Mouse (Mus musculus) CH12.LX (cell line): ENCODE data around the gene Lrp6. TPM values are rescaled to one million over a fixed set of nuclear protein-coding genes. Genes with fewer than 3 reads are reported as not detected.

ENCODE experiments used
- DNase-seq: peaks from one replicate; pipeline ENCODE4 v3.0.0-alpha.2; 2013; ENCODE audit errors: extremely low read depth
- H3K27ac ChIP-seq: 2 replicates; pipeline ENCODE4 v1.5.1; 2012; ENCODE audit warnings: low read depth, mild to moderate bottlenecking, control low read depth, moderate library complexity; ENCODE audit not compliant: insufficient read depth
- H3K27me3 ChIP-seq: replicated peaks from 2 replicates; pipeline ENCODE3; 2012; ENCODE audit warnings: inconsistent platforms
- H3K36me3 ChIP-seq, 2 experiments: replicated peaks in 1 of 2; 2 replicates each; pipeline versions ENCODE3 to v1.6.1; 2012; ENCODE audit warnings: inconsistent platforms in 1 of 2, low read length in 1 of 2, mild to moderate bottlenecking in 1 of 2, mixed read lengths in 1 of 2, moderate library complexity in 1 of 2; ENCODE audit not compliant: control insufficient read depth in 1 of 2, insufficient read depth in 1 of 2
- H3K4me1 ChIP-seq, 2 experiments: 2 replicates each; pipeline ENCODE4 v1.6.1; 2012; ENCODE audit warnings: inconsistent platforms in 1 of 2, moderate library complexity in 1 of 2; ENCODE audit not compliant: insufficient read depth in 2 of 2, control insufficient read depth in 1 of 2
- H3K4me2 ChIP-seq: 2 replicates; pipeline ENCODE4 v1.6.1; 2012; ENCODE audit warnings: low read depth, mild to moderate bottlenecking, control low read depth; ENCODE audit not compliant: poor library complexity, insufficient read depth, severe bottlenecking
- H3K4me3 ChIP-seq, 3 experiments: fragments of 150-350 bp in 1 of 3; sonication (generic) in 1 of 3; replicated peaks in 1 of 3; 2 replicates each; pipeline versions ENCODE3 to v1.5.1; 2011 to 2012; ENCODE audit warnings: low read depth in 2 of 3, low read length in 2 of 3, mild to moderate bottlenecking in 2 of 3, moderate library complexity in 2 of 3, control low read depth in 1 of 3, improper control_type of control experiment in 1 of 3, inconsistent platforms in 1 of 3, mixed read lengths in 1 of 3; ENCODE audit not compliant: poor library complexity in 1 of 3
- H3K79me2 ChIP-seq: replicated peaks from 2 replicates; pipeline ENCODE4 v1.6.1; 2012; ENCODE audit warnings: mild to moderate bottlenecking, moderate library complexity; ENCODE audit not compliant: control insufficient read depth, poor library complexity, insufficient read depth, severe bottlenecking; ENCODE audit errors: extremely low read depth
- H3K9ac ChIP-seq: 2 replicates; pipeline ENCODE4 v1.6.1; 2012; ENCODE audit warnings: low read depth, mild to moderate bottlenecking, control low read depth, moderate library complexity; ENCODE audit not compliant: insufficient read depth
- H3K9me3 ChIP-seq: replicated peaks from 2 replicates; pipeline ENCODE3; 2012; ENCODE audit warnings: low read length, inconsistent platforms, mixed read lengths
- BHLHE40 ChIP-seq: IDR thresholded peaks from 2 replicates; pipeline ENCODE4 v1.6.1; 2011; ENCODE audit warnings: mild to moderate bottlenecking, low read depth, low read length, improper control_type of control experiment
- CHD1 ChIP-seq: IDR thresholded peaks from 2 replicates; pipeline ENCODE4 v1.6.1; 2012; ENCODE audit warnings: low read depth, low read length, improper control_type of control experiment, inconsistent platforms
- CHD2 ChIP-seq: IDR thresholded peaks from 2 replicates; pipeline ENCODE4 v1.6.1; 2011; ENCODE audit warnings: low read length, improper control_type of control experiment
- CTCF ChIP-seq, 2 experiments: IDR thresholded peaks in 1 of 2; conservative IDR thresholded peaks in 1 of 2; 2 replicates each; pipeline ENCODE4 v1.5.1; 2011 to 2012; ENCODE audit warnings: low read depth in 2 of 2, low read length in 2 of 2, improper control_type of control experiment in 1 of 2, inconsistent platforms in 1 of 2, mild to moderate bottlenecking in 1 of 2, moderate library complexity in 1 of 2
- E2F4 ChIP-seq: IDR thresholded peaks from 2 replicates; pipeline ENCODE4 v1.6.1; 2011; ENCODE audit warnings: low read depth, low read length, improper control_type of control experiment; ENCODE audit not compliant: insufficient replicate concordance
- EP300 ChIP-seq: IDR thresholded peaks from 2 replicates; pipeline ENCODE4 v1.6.1; 2011; ENCODE audit warnings: low read length, improper control_type of control experiment
- ETS1 ChIP-seq: conservative IDR thresholded peaks from 2 replicates; pipeline ENCODE4 v1.6.1; 2012; ENCODE audit warnings: low read depth, mild to moderate bottlenecking, inconsistent platforms, low read length, improper control_type of control experiment, moderate library complexity
- JUN ChIP-seq: IDR thresholded peaks from 2 replicates; pipeline ENCODE4 v1.6.1; 2011; ENCODE audit warnings: low read depth, mild to moderate bottlenecking, low read length, improper control_type of control experiment, moderate library complexity; ENCODE audit not compliant: insufficient read depth
- MAFK ChIP-seq: IDR thresholded peaks from 2 replicates; pipeline ENCODE4 v1.6.1; 2011; ENCODE audit warnings: low read length, improper control_type of control experiment; ENCODE audit not compliant: insufficient replicate concordance
- MEF2A ChIP-seq: IDR thresholded peaks from 2 replicates; pipeline ENCODE4 v1.6.1; 2014; ENCODE audit warnings: low read depth, mild to moderate bottlenecking, inconsistent platforms, low read length, improper control_type of control experiment, borderline replicate concordance
- MXI1 ChIP-seq: IDR thresholded peaks from 2 replicates; pipeline ENCODE4 v1.6.1; 2011; ENCODE audit warnings: mild to moderate bottlenecking, low read depth, low read length, improper control_type of control experiment
- PAX5 ChIP-seq: IDR thresholded peaks from 2 replicates; pipeline ENCODE4 v1.6.1; 2012; ENCODE audit warnings: low read length, inconsistent platforms, mixed read lengths
- POLR2AphosphoS2 ChIP-seq: IDR thresholded peaks from 2 replicates; pipeline ENCODE4 v1.6.1; 2011; ENCODE audit warnings: low read depth, low read length, improper control_type of control experiment
- RAD21 ChIP-seq: IDR thresholded peaks from 2 replicates; pipeline ENCODE4 v1.6.1; 2011; ENCODE audit warnings: low read depth, mild to moderate bottlenecking, low read length, improper control_type of control experiment, moderate library complexity
- RCOR1 ChIP-seq: conservative IDR thresholded peaks from 2 replicates; pipeline ENCODE4 v1.6.1; 2012; ENCODE audit warnings: low read depth, mild to moderate bottlenecking, inconsistent platforms, low read length, improper control_type of control experiment
- SIN3A ChIP-seq: IDR thresholded peaks from 2 replicates; pipeline ENCODE4 v1.6.1; 2012; ENCODE audit warnings: low read length, improper control_type of control experiment, inconsistent platforms
- TCF12 ChIP-seq: IDR thresholded peaks from 2 replicates; pipeline ENCODE4 v1.6.1; 2014; ENCODE audit warnings: low read depth, mild to moderate bottlenecking, inconsistent platforms, low read length, improper control_type of control experiment
- ZC3H11A ChIP-seq: IDR thresholded peaks from 2 replicates; pipeline ENCODE4 v1.6.1; 2012; ENCODE audit warnings: low read depth, mild to moderate bottlenecking, inconsistent platforms, low read length, improper control_type of control experiment
- ZMIZ1 ChIP-seq: IDR thresholded peaks from 2 replicates; pipeline ENCODE4 v1.6.1; 2012; ENCODE audit warnings: low read depth, mild to moderate bottlenecking, inconsistent platforms, low read length, improper control_type of control experiment
- ZNF384 ChIP-seq: IDR thresholded peaks from 2 replicates; pipeline ENCODE4 v1.6.1; 2012; ENCODE audit warnings: low read depth, low read length, improper control_type of control experiment, inconsistent platforms
- dilution Hi-C: fragments of 300-500 bp; cut with MboI; formaldehyde crosslinking; loops from 2 replicates; pipeline ENCODE4 v1.14.3; 2020; ENCODE audit warnings: low sequenced_read_pairs; ENCODE audit not compliant: extremely low pct_unique_long_range_greater_than_20kb, extremely low pct_ligation_motif_present
- in situ Hi-C: fragments of 300-500 bp; cut with MboI; formaldehyde crosslinking; loops from 3 replicates; pipeline ENCODE4 v1.14.3; 2019; ENCODE audit warnings: low sequenced_read_pairs, low pct_ligation_motif_present, low pct_unique_long_range_greater_than_20kb, mixed read lengths
- polyA plus RNA-seq: library from polyadenylated mRNA; unstranded; fragments of >175 nt; gene quantifications from 2 replicates; pipeline ENCODE4 v1.2.1, GENCODE M21; 2012; ENCODE audit warnings: low read depth; ENCODE audit not compliant: insufficient read length
- total RNA-seq, 2 experiments: library from RNA; depleted of rRNA; stranded (reverse); fragments of 300-350 nt in 1 of 2; fragments of >200 nt in 1 of 2; gene quantifications; 2 replicates each; pipeline ENCODE4 v1.2.3; 2012 to 2014

Lrp6 gene
- total and polyA plus RNA-seq, 3 experiments = 12.4 to 15.6 (median 13.3) TPM

DNA sequence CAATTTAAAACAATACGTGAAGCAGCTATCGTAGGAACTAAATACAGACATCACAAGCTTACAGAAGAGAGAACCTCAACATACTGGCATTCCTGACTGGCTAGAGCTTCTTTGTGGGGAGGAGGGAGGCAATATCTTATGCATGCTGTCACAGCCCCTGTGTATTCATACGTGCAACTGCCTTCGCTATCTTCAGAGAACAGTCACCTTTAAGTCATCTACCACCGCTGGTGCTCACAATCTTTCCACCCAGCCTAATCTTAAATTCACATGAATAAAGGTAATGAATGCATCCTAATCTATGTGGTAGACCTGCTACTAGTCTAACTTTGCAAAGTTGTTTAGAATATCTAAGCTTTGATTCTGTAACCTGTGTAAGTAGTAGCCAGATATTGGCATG lies 40.5 kb downstream of the Lrp6 start:
- H3K9ac ChIP-seq = no peak overlapping the region
- no peak overlapping the region for H3K4me3 ChIP-seq
- in situ Hi-C loops = no loop called here
- no peak overlapping the region for H3K27ac ChIP-seq
- H3K4me1 ChIP-seq = peaks cover 0 to 5% of the 10 kb centered on the region in 2 experiments; a peak in 2 of 4 replicates
- H3K36me3 ChIP-seq = peaks cover 0 to 22% of the 10 kb centered on the region in 2 experiments
- H3K4me2 ChIP-seq = no peak overlapping the region
- H3K9me3 ChIP-seq = no peaks in the 10 kb centered on the region
- H3K79me2 ChIP-seq = peaks cover 3% of the 10 kb centered on the region; the same call in 1 of the 2 replicates
- H3K27me3 ChIP-seq = no peaks in the 10 kb centered on the region
- no peak for DNase-seq
- TF ChIP-seq RCOR1 (no peak), ETS1 (no peak), MAFK (no peak), EP300 (no peak), CHD2 (no peak), CTCF (conservative IDR thresholded peaks at IDR 0.05 in 1 of 2, IDR thresholded peaks at IDR 0.05 in 1 of 2; ENCODE audit: low read depth in 2 of 2, low read length in 2 of 2) (no peak), ZNF384 (no peak), SIN3A (no peak), MEF2A (no peak)
- TF ChIP-seq, all 38 proteins: peak for 0
- dilution Hi-C loops = no loop called here

DNA sequence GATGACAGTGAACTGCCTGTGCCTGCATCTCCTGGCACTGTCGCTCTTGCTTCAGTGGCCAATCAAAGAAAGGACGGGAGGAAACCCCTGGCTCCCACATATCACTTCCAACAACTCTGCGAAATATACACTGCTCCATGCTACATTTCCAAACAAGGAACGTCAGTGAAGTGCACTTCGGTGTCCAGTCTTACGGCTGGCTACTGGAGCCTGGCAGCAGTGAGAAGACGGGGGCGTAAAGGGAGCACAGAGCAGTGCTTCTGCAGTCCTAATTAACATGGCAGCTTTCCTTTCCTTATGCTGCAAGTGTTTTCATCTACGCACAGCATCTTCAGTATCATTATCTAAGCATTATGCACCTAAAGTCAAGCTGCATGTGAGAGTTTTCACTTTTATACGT lies 45.4 kb downstream of the Lrp6 start:
- H3K36me3 ChIP-seq = peaks cover 0 to 13% of the 10 kb centered on the region in 2 experiments
- TF ChIP-seq CTCF (conservative IDR thresholded peaks at IDR 0.05 in 1 of 2, IDR thresholded peaks at IDR 0.05 in 1 of 2; ENCODE audit: low read depth in 2 of 2, low read length in 2 of 2) (no peak), CHD2 (no peak), SIN3A (no peak), RCOR1 (no peak), POLR2AphosphoS2 (no peak), RAD21 (no peak), ZNF384 (no peak), MXI1 (no peak), BHLHE40 (no peak)
- DNase-seq = no peak
- H3K4me2 ChIP-seq = no peak overlapping the region
- H3K27ac ChIP-seq = no peak overlapping the region
- dilution Hi-C loops = no loop called here
- H3K79me2 ChIP-seq = no peaks in the 10 kb centered on the region
- no peaks in the 10 kb centered on the region for H3K9me3 ChIP-seq
- peaks cover 0 to 11% of the 10 kb centered on the region in 2 experiments; a peak in 2 of 4 replicates for H3K4me1 ChIP-seq
- in situ Hi-C loops = no loop called here
- no peak overlapping the region for H3K9ac ChIP-seq
- no peaks in the 10 kb centered on the region for H3K27me3 ChIP-seq
- H3K4me3 ChIP-seq = no peak overlapping the region

DNA sequence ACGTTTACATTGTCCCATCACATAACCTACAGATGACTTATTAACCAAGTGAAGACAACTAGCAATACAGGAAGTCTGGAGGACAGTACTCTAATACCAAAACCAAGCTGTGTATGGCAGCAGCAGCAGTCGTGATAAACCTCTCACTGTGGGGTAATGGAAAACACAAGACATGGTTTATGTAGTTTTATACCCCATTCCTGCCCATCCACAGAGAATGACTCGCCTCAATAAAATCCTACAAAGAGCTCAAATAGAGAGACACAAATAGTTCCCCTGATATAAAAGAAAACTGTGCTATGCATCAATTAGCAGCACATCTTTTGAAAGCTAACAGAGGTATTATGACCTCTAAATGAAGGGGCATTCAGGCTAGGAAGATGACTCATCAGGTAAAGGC lies 45.9 kb downstream of the Lrp6 start:
- Histone ChIP-seq H3K9me3 (no peaks in the 10 kb centered on the region), H3K27ac (no peak overlapping the region), H3K27me3 (no peaks in the 10 kb centered on the region), H3K79me2 (no peaks in the 10 kb centered on the region), H3K36me3 (peaks cover 0 to 16% of the 10 kb centered on the region in 2 experiments), H3K4me1 (peaks cover 0 to 11% of the 10 kb centered on the region in 2 experiments; a peak in 2 of 4 replicates), H3K4me2 (no peak overlapping the region), H3K9ac (no peak overlapping the region), H3K4me3 (no peak overlapping the region)
- in situ Hi-C loops = no loop called here
- dilution Hi-C loops = no loop called here
- no peak for TF ChIP-seq CHD1
- no peak for TF ChIP-seq JUN
- no peak for TF ChIP-seq PAX5
- TF ChIP-seq ZMIZ1 = no peak
- TF ChIP-seq ZNF384 = no peak
- TF ChIP-seq MXI1 = no peak
- TF ChIP-seq E2F4 = no peak
- no peak for TF ChIP-seq RCOR1
- TF ChIP-seq ZC3H11A = no peak
- no peak for TF ChIP-seq TCF12
- no peak for TF ChIP-seq SIN3A
- TF ChIP-seq RAD21 = no peak
- TF ChIP-seq MEF2A = no peak
- DNase-seq = no peak
